Comparison of ENCODE assay signal across 17 mouse cellular contexts in genomic region chr10:85320971-85321370, GRCm38 (mm10).
A peak's percentile ranks its signal among the peaks of the same experiment; 100 is the strongest.
DNase-seq lines count a peak whose midpoint lies in the region; ATAC-seq and TF ChIP-seq lines count a peak whose summit lies in the region.
"Had no signal": no experiment of that assay in that cellular context is flagged by ENCODE, and none has a peak within 500 bp of the region (broad histone marks: within the 10 kb centered on the region; RNA-seq: fewer than 3 reads in every experiment).

No protein-coding gene starts in this region.

- no peak for TF ChIP-seq POLR2A in lung, adult 2 months (IDR thresholded peaks at IDR 0.05; ENCODE audit: borderline replicate concordance, extremely low read depth, low read depth, low read length)

- no peak overlapping the region for H3K27ac ChIP-seq in heart, embryonic 10.5 days
- H3K27ac ChIP-seq in lung, embryonic 14.5 days (ENCODE audit: low read depth): no peak overlapping the region
- H3K27ac ChIP-seq in limb, embryonic 10.5 days: no peak overlapping the region
- H3K27ac ChIP-seq: embryonic facial prominence, embryonic 10.5 days; hindbrain, embryonic 10.5 days; liver, embryonic 13.5 days had no signal

- intact Hi-C loops in gastrocnemius, postnatal 14 days (cut with DNase I; ENCODE audit: low total_unique reads): no loop called here

- H3K4me2 ChIP-seq in lung, embryonic 14.5 days: no peak overlapping the region
- H3K4me2 ChIP-seq: liver, embryonic 13.5 days had no signal

- H3K4me1 ChIP-seq in heart, embryonic 10.5 days: no peaks in the 10 kb centered on the region
- H3K4me1 ChIP-seq in lung, embryonic 14.5 days (ENCODE audit: insufficient read depth): no peaks in the 10 kb centered on the region
- no peaks in the 10 kb centered on the region for H3K4me1 ChIP-seq in lung, adult 2 months (ENCODE audit: control insufficient read depth, insufficient read depth, low read length)
- no peaks in the 10 kb centered on the region for H3K4me1 ChIP-seq in limb, embryonic 10.5 days
- H3K4me1 ChIP-seq: embryonic facial prominence, embryonic 10.5 days; hindbrain, embryonic 10.5 days; liver, embryonic 13.5 days had no signal

- no peaks in the 10 kb centered on the region for H3K36me3 ChIP-seq in heart, embryonic 10.5 days
- H3K36me3 ChIP-seq in lung, embryonic 14.5 days (ENCODE audit: insufficient read depth): no peaks in the 10 kb centered on the region
- H3K36me3 ChIP-seq in limb, embryonic 10.5 days: no peaks in the 10 kb centered on the region
- H3K36me3 ChIP-seq: embryonic facial prominence, embryonic 10.5 days; hindbrain, embryonic 10.5 days; liver, embryonic 13.5 days had no signal

- no peak for TF ChIP-seq CTCF in lung, embryonic 14.5 days (IDR thresholded peaks at IDR 0.05; ENCODE audit: low read depth)
- no peak for TF ChIP-seq CTCF in lung, adult 2 months (IDR thresholded peaks at IDR 0.05; ENCODE audit: insufficient read depth, low read length)

- no peaks in the 10 kb centered on the region for H3K27me3 ChIP-seq in heart, embryonic 10.5 days (ENCODE audit: insufficient read depth, poor library complexity, severe bottlenecking)
- H3K27me3 ChIP-seq in lung, embryonic 14.5 days (ENCODE audit: insufficient read depth, low read length): no peaks in the 10 kb centered on the region
- no peaks in the 10 kb centered on the region for H3K27me3 ChIP-seq in limb, embryonic 10.5 days (ENCODE audit: low read depth, poor library complexity, severe bottlenecking)
- H3K27me3 ChIP-seq: liver, embryonic 13.5 days had no signal

- H3K4me3 ChIP-seq in heart, embryonic 10.5 days: no peak overlapping the region
- H3K4me3 ChIP-seq in lung, embryonic 14.5 days (ENCODE audit: low read depth, low read length): no peak overlapping the region
- H3K4me3 ChIP-seq in lung, adult 2 months (replicated peaks; ENCODE audit: extremely low read depth, low read depth, low read length): no peak overlapping the region
- H3K4me3 ChIP-seq in limb, embryonic 10.5 days: no peak overlapping the region
- H3K4me3 ChIP-seq: embryonic facial prominence, embryonic 10.5 days; hindbrain, embryonic 10.5 days; liver, embryonic 13.5 days had no signal

- 69% methylated on average over 1 of the region's 1 CpGs for WGBS in heart, embryonic 10.5 days
- 69% methylated on average over 1 of the region's 1 CpGs for WGBS in lung, embryonic 14.5 days
- WGBS in lung, adult 2 months: 50% methylated on average over 1 of the region's 1 CpGs
- WGBS in limb, embryonic 10.5 days: 70% methylated on average over 1 of the region's 1 CpGs

- peak; percentile 90 for DNase-seq in heart, adult 11 months
- DNase-seq in heart, embryonic 10.5 days (ENCODE audit: low spot score): no peak
- peak; percentile 11 for DNase-seq in lung, embryonic 14.5 days
- no peak for DNase-seq in lung, adult 2 months
- DNase-seq in gastrocnemius, postnatal 14 days: peak; percentile 57
- peak; percentile 46 for DNase-seq in heart, postnatal 4 days
- DNase-seq in limb, embryonic 10.5 days (ENCODE audit: low spot score): no peak
- DNase-seq: adrenal gland, adult 2 months; cerebellum, postnatal 25 days; kidney, postnatal 36 days; layer of hippocampus, postnatal 36 days; liver, embryonic 13.5 days; thymus, postnatal 4 days had no signal

- no peak for ATAC-seq in lung, embryonic 14.5 days (ENCODE audit: insufficient read depth)
- ATAC-seq: intestine, embryonic 16.5 days; midbrain, embryonic 16.5 days had no signal

- no peak overlapping the region for H3K9ac ChIP-seq in lung, embryonic 14.5 days
- H3K9ac ChIP-seq: liver, embryonic 13.5 days had no signal

- no peaks in the 10 kb centered on the region for H3K9me3 ChIP-seq in heart, embryonic 10.5 days
- H3K9me3 ChIP-seq in lung, embryonic 14.5 days (ENCODE audit: low read depth, low read length): no peaks in the 10 kb centered on the region
- no peaks in the 10 kb centered on the region for H3K9me3 ChIP-seq in limb, embryonic 10.5 days (replicated peaks)
- H3K9me3 ChIP-seq: embryonic facial prominence, embryonic 10.5 days; hindbrain, embryonic 10.5 days; liver, embryonic 13.5 days had no signal

Comparison
In these comparisons a context has a peak if more than half of its experiments do, and no peak if none do; other contexts are left out.
1. DNase-seq: peak in heart, adult 11 months (single experiment), lung, embryonic 14.5 days (single experiment), gastrocnemius, postnatal 14 days (single experiment) and heart, postnatal 4 days (single experiment); none in heart, embryonic 10.5 days (single experiment), lung, adult 2 months (single experiment) and limb, embryonic 10.5 days (single experiment).